Mouse (Mus musculus) erythroblast, embryonic 14.5 days (primary cell): ENCODE measurements around the gene Med10.

Source experiments
- GATA1 ChIP-seq: IDR thresholded peaks from 2 replicates; pipeline ENCODE4 v1.6.1; 2012; ENCODE audit warnings: low read length, inconsistent platforms, mixed read lengths
- TAL1 ChIP-seq: IDR thresholded peaks from 3 replicates; pipeline ENCODE4 v1.6.1; 2012; ENCODE audit warnings: low read length, inconsistent platforms, mixed read lengths

- TF ChIP-seq GATA1 = no peak
- no peak for TF ChIP-seq TAL1
These were observed 34.0 kb upstream of the Med10 start for GRCm38 (mm10) chr13:69768152-69768551.
